Mouse (Mus musculus): ENCODE measurements around the gene Rps16. TPM values are rescaled to one million over a fixed set of nuclear protein-coding genes. Genes with fewer than 3 reads are reported as not detected.
A peak's percentile ranks its signal among the peaks of the same experiment; 100 is the strongest.
"Not testable (repeated sequence)": the region's sequence is repeated elsewhere in the genome, so short reads cannot be mapped to it uniquely, and the experiment has no call there.

Gene Rps16
- polyA plus RNA-seq, 1 experiment from 2014 or later = 979 TPM

DNA sequence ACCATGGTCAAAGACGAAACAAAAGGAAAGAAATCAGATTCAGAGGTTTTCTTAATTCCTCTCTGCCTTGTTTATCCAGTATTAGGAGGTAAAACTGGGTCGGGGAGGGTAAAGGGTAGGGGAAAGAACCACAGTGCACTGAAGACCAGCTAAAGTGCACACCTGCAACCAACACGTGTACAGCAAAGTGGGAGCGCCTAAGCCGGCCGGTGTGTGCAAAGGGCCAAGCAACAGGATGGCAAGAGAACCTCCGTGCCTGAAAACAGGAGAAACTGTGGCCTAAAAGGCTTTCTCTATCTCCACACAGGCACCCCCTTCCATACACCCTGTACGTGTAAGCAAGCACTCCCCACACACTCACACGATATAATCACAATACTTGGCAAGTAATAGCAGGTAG lies 34.7 kb downstream of the Rps16 start:
- 90% methylated on average over 9 of the region's 9 CpGs for WGBS

GRCm38 (mm10) chr7:28386007-28386406 lies 35.6 kb downstream of the Rps16 start:
- Histone ChIP-seq H3K27me3 (no peaks in the 10 kb centered on the region), H3K9ac (no peak overlapping the region), H3K4me2 (no peak overlapping the region), H3K4me3 (no peak overlapping the region), H3K27ac (peak overlapping the region; percentile 55), H3K4me1 (peaks cover 28% of the 10 kb centered on the region), H3K9me3 (no peaks in the 10 kb centered on the region), H3K36me3 (peaks cover 39% of the 10 kb centered on the region)
- 77% methylated on average over 7 of the region's 7 CpGs for WGBS
- no peak for ATAC-seq (ENCODE audit: borderline replicate concordance, extremely low read depth, low FRiP score, low TSS enrichment)

More for the DNA sequence above, 34.7 kb downstream of the Rps16 start:
- Histone ChIP-seq H3K9ac (no peak overlapping the region), H3K36me3 (peaks cover 33% of the 10 kb centered on the region), H3K4me1 (peaks cover 36% of the 10 kb centered on the region), H3K4me3 (no peak overlapping the region), H3K27me3 (no peaks in the 10 kb centered on the region), H3K4me2 (no peak overlapping the region), H3K9me3 (no peaks in the 10 kb centered on the region), H3K27ac (no peak overlapping the region)
- no peak for ATAC-seq (ENCODE audit: borderline replicate concordance, extremely low read depth, low FRiP score, low TSS enrichment)

GRCm38 (mm10) chr7:28386462-28386861 lies 36.0 kb downstream of the Rps16 start:
- peak; percentile 64 for ATAC-seq (ENCODE audit: borderline replicate concordance, extremely low read depth, low FRiP score, low TSS enrichment)
- Histone ChIP-seq H3K27me3 (no peaks in the 10 kb centered on the region), H3K4me3 (no peak overlapping the region), H3K9ac (no peak overlapping the region), H3K4me1 (peaks cover 25% of the 10 kb centered on the region), H3K4me2 (no peak overlapping the region), H3K9me3 (no peaks in the 10 kb centered on the region), H3K27ac (peak overlapping the region; percentile 55), H3K36me3 (peaks cover 39% of the 10 kb centered on the region)
- WGBS = 4% methylated on average over 4 of the region's 4 CpGs

DNA sequence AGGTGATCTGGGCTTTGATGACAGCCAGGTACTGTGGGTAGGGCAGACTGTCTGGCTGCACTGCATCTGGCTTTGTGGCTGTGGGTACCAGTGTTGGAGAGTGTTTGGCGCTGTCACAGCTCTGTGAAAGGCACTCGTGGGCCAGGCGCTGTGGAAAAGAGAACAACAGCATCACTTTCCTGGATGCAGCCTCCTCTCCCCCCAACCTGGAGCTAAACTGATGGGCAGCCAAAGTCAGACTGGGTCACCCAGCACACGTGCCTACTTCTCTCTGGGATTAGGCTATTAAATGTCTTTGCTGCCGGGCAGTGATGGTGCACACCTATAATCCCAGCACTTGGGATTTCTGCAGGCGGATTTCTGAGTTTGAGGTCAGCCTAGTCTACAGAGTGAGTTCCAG lies 36.4 kb downstream of the Rps16 start:
- not testable (repeated sequence) for H3K4me2 ChIP-seq; H3K27me3 ChIP-seq; H3K4me3 ChIP-seq; ATAC-seq (ENCODE audit: borderline replicate concordance, extremely low read depth, low FRiP score, low TSS enrichment); H3K27ac ChIP-seq; H3K9ac ChIP-seq; H3K9me3 ChIP-seq
- H3K4me1 ChIP-seq = peaks cover 25% of the 10 kb centered on the region
- H3K36me3 ChIP-seq = peaks cover 39% of the 10 kb centered on the region
- WGBS = 80% methylated on average over 6 of the region's 6 CpGs

- ATAC-seq (ENCODE audit: borderline replicate concordance, extremely low read depth, low FRiP score, low TSS enrichment); H3K27ac ChIP-seq; H3K9ac ChIP-seq; H3K4me2 ChIP-seq; H3K4me3 ChIP-seq; H3K9me3 ChIP-seq; H3K27me3 ChIP-seq: not testable (repeated sequence)
- WGBS = 83% methylated on average over 7 of the region's 7 CpGs
- Histone ChIP-seq H3K36me3 (peaks cover 39% of the 10 kb centered on the region), H3K4me1 (peaks cover 22% of the 10 kb centered on the region)
Observed at GRCm38 (mm10) chr7:28387384-28387783, 36.9 kb downstream of the Rps16 start.

DNA sequence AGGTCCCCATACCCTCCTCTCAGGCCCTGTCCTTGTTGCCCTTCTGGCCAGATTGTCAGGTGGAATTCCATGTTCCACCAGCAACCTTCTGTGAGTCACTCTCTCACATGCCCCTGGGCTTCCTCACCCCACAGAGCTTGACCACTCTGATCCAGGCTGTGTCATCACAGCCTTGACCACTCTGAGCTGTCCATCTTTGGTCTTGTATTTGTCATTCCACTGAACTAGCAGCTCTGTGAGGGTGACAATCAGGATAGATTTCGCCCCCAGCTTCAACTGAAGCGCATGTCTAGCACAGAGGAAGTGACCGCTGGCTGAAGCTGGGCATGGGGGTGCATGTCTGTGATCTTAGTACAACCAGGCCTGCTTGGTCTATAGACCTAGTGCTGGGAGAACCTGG lies 39.9 kb downstream of the Rps16 start:
- H3K27me3 ChIP-seq = no peaks in the 10 kb centered on the region
- no peak overlapping the region for H3K9ac ChIP-seq
- H3K9me3 ChIP-seq = no peaks in the 10 kb centered on the region
- no peak overlapping the region for H3K27ac ChIP-seq
- no peak for ATAC-seq (ENCODE audit: borderline replicate concordance, extremely low read depth, low FRiP score, low TSS enrichment)
- no peak overlapping the region for H3K4me2 ChIP-seq
- H3K36me3 ChIP-seq = peaks cover 46% of the 10 kb centered on the region
- peaks cover 19% of the 10 kb centered on the region for H3K4me1 ChIP-seq
- 96% methylated on average over 3 of the region's 3 CpGs for WGBS
- H3K4me3 ChIP-seq = no peak overlapping the region

DNA sequence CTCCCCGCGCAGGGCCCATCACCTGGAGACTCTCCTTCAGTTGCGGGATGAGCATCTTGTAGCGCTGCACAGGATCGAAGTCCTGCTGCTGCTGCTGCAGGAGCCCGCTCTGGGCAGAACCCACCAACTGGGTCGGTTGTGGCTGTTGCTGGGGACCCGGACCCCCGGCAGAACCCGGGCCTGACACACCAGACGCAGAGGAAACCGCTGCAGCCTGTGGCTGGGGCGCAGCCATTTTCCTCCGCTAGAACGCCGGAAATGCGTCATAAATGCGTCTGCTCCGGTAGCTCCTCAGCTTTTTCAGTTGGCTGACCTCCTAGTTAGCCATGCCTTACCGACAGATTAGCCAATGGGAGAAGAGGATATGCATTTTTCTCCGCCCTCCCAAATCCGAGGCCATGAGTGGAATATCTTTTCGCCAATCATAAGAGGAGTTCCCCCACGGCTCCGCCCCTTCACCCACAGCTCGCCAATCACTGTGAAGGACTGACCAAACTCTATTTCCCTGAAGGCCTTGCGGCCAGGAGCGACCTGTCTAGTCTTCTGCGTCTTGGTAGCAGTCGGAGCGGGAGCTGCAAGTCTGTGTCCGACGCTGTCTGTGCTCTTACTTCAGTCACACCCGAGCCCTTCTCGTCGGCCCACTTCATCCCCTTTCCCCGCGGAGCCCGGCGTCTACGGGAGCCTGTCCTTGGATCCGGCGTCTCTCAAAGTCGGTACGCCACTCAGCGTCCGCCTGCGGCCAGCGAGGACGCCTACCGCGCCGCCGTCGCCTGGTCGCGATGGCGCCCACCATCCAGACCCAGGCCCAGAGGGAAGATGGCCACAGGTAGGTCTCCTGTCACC lies 42.2 kb downstream of the Rps16 start, which contains the start of the genes Med29 and Paf1:
TSS of gene Med29 (minus strand) at position 280 of the 843 bp plus-strand sequence.
TSS of gene Paf1 (plus strand) at position 523 of the 843 bp plus-strand sequence.
- H3K4me2 ChIP-seq = peak within 1 kb of the TSS; percentile 93
- peaks cover 16% of the 10 kb centered on the region for H3K4me1 ChIP-seq
- H3K9ac ChIP-seq = peak within 1 kb of the TSS; percentile 91
- whole genome bisulfite sequencing = 0% methylated on average over 58 of the region's 58 CpGs
- no peaks in the 10 kb centered on the region for H3K9me3 ChIP-seq
- peak within 1 kb of the TSS; percentile 79 for H3K27ac ChIP-seq
- ATAC-seq (ENCODE audit: borderline replicate concordance, extremely low read depth, low FRiP score, low TSS enrichment) = peak; percentile 96
- no peaks in the 10 kb centered on the region for H3K27me3 ChIP-seq
- H3K4me3 ChIP-seq = peak within 1 kb of the TSS; percentile 91
- H3K36me3 ChIP-seq = peaks cover 59% of the 10 kb centered on the region

DNA sequence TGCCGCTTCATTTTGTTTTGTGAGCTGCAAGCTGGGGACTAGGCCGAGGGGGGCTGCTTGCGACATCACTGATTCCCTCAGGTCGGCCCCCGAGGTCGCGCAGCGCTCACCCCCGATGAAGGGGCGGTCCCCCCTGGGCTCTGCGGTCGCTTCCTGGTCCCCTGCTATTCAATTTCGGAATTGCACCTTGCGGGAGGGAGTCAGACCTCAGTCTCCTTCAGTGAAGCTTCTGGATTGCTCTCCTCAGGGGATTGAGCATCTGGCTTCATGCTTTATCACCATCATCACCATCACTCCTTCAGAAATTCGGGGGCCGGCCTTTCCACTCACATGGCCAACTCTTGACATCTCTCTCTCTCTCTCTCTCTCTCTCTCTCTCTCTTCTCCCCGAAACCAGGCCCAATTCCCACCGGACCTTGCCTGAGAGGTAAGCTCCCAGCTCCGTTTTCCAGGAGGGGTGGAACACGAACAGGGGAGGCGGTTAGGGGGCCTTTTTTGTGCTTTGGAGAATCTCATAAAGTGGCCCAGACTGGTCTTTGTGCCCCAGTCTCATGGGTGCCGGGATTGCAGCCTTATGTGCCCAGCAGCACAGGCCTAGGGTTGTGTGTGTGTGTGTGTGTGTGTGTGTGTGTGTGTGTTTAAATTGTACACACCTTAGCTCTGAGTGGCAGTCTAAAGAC lies 43.0 kb downstream of the Rps16 start:
- H3K36me3 ChIP-seq = peaks cover 59% of the 10 kb centered on the region

GRCm38 (mm10) chr7:28395425-28395824 lies 45.0 kb downstream of the Rps16 start:
- WGBS = 92% methylated on average over 4 of the region's 4 CpGs
- H3K9ac ChIP-seq = no peak overlapping the region
- H3K4me2 ChIP-seq = no peak overlapping the region
- no peak overlapping the region for H3K27ac ChIP-seq
- H3K4me1 ChIP-seq = peaks cover 16% of the 10 kb centered on the region
- H3K27me3 ChIP-seq = no peaks in the 10 kb centered on the region
- ATAC-seq (ENCODE audit: borderline replicate concordance, extremely low read depth, low FRiP score, low TSS enrichment) = no peak
- H3K9me3 ChIP-seq = no peaks in the 10 kb centered on the region
- peaks cover 61% of the 10 kb centered on the region for H3K36me3 ChIP-seq
- no peak overlapping the region for H3K4me3 ChIP-seq

More for the DNA sequence above, 43.0 kb downstream of the Rps16 start:
- Histone ChIP-seq H3K9ac (peak overlapping the region; percentile 91), H3K4me3 (peak overlapping the region; percentile 91), H3K4me2 (peak overlapping the region; percentile 93), H3K27me3 (no peaks in the 10 kb centered on the region), H3K4me1 (peaks cover 16% of the 10 kb centered on the region), H3K27ac (peak overlapping the region; percentile 79), H3K9me3 (no peaks in the 10 kb centered on the region)
- ATAC-seq (ENCODE audit: borderline replicate concordance, extremely low read depth, low FRiP score, low TSS enrichment) = no peak; the same call in 1 of the 2 replicates
- 7% methylated on average over 22 of the region's 22 CpGs for WGBS

DNA sequence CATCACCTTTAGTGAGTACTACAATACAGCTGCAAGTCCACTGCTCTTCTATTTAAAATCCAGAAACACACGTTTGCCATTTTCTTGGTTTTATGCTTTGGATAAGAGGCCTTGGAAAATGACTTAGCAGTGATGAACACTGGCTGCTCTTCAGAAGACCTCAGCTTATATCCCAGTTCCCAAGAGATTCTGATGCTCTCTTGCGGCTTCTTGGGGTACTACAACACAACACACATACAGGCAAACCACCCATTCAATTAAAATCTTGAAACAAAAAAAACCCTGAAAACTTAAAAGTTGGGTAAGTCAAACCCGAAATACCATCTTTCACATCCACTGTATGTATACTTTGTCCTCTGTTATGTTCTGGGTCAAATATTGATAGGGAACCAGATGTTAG lies 47.5 kb downstream of the Rps16 start:
- H3K4me1 ChIP-seq = peaks cover 9% of the 10 kb centered on the region
- peaks cover 77% of the 10 kb centered on the region for H3K36me3 ChIP-seq
- ATAC-seq (ENCODE audit: borderline replicate concordance, extremely low read depth, low FRiP score, low TSS enrichment) = no peak
- no peaks in the 10 kb centered on the region for H3K9me3 ChIP-seq
- 55% methylated on average over 3 of the region's 3 CpGs for WGBS
- H3K9ac ChIP-seq = no peak overlapping the region
- no peak overlapping the region for H3K27ac ChIP-seq
- H3K4me2 ChIP-seq = no peak overlapping the region
- no peak overlapping the region for H3K4me3 ChIP-seq
- H3K27me3 ChIP-seq = no peaks in the 10 kb centered on the region

DNA sequence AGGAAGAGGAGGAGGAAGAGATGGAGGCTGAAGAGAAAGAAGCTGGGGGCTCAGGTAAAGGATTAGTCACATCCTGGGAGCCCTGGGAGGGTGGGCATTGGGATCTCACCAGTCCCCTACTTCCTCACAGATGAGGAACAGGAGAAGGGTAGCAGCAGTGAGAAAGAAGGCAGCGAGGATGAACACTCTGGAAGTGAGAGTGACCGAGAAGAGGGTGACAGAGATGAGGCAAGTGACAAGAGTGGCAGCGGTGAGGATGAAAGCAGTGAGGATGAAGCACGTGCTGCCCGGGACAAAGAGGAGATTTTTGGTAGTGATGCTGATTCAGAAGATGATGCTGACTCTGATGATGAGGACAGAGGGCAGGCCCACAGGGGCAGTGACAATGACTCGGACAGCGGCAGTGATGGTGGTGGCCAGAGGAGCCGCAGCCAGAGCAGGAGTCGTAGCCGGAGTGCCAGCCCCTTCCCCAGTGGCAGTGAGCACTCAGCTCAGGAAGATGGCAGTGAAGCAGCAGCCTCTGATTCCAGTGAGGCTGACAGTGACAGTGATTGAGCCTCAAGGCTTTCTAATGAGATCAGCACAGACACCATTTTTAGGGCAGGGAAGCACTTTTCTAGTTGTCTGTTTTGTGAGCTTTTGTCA lies 48.4 kb downstream of the Rps16 start:
- H3K27ac ChIP-seq = no peak overlapping the region
- no peaks in the 10 kb centered on the region for H3K9me3 ChIP-seq
- H3K4me2 ChIP-seq = no peak overlapping the region
- peaks cover 84% of the 10 kb centered on the region for H3K36me3 ChIP-seq
- ATAC-seq (ENCODE audit: borderline replicate concordance, extremely low read depth, low FRiP score, low TSS enrichment) = no peak
- peaks cover 2% of the 10 kb centered on the region for H3K4me1 ChIP-seq
- no peak overlapping the region for H3K9ac ChIP-seq
- H3K4me3 ChIP-seq = no peak overlapping the region
- no peaks in the 10 kb centered on the region for H3K27me3 ChIP-seq
- WGBS = 80% methylated on average over 10 of the region's 10 CpGs

Data from lung, embryonic 15.5 days (tissue).